Mouse (Mus musculus): ENCODE results near the gene Stt3b.

DNA sequence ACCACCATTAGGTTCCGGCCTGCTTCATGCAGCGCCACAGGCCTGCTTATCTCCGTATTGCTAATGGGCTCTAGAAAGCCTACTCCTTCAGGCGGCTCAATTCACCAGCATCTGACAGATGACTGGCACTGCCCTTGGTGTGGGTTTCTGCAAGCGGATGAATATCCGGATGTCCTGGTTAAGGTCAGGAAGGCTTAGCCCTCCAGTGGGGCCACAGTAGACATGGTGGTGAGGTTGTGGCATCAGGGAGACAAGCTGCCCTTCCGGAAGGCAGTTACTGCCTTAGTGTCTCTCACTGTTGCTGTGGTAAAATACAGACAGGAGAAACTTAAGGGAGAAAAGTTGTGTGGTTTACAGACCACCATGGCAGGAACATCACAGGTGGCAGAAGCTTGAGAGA, 89.0 kb downstream of the Stt3b start:
- no peak for TF ChIP-seq CTCF (IDR thresholded peaks at IDR 0.05; ENCODE audit: control insufficient read depth, insufficient read depth, insufficient read length)
- no peak for TF ChIP-seq MYOG (IDR thresholded peaks at IDR 0.05; ENCODE audit: control insufficient read depth, extremely low read depth, insufficient read length)
- TF ChIP-seq MAX (IDR thresholded peaks at IDR 0.05), result no peak
- no peak for TF ChIP-seq USF1 (IDR thresholded peaks at IDR 0.05; ENCODE audit: low read depth)
- TF ChIP-seq CEBPB (IDR thresholded peaks at IDR 0.05; ENCODE audit: low read depth), result no peak
- no peak for TF ChIP-seq MYOD1 (IDR thresholded peaks at IDR 0.05; ENCODE audit: control insufficient read depth, insufficient read length, low read depth)
- TF ChIP-seq FOSL1 (IDR thresholded peaks at IDR 0.05; ENCODE audit: insufficient read depth, low read length, poor library complexity, severe bottlenecking), result no peak

Data from C2C12 (cell line).